Mouse (Mus musculus): ENCODE measurements around the gene Hacd2. TPM values are rescaled to one million over a fixed set of nuclear protein-coding genes. Genes with fewer than 3 reads are reported as not detected.

The Hacd2 gene
- total RNA-seq, 2 experiments from 2014 or later = 21.8 to 26.1 TPM

Other genes with a start within 250 kb of the Hacd2 start
- gene Adcy5, start 132.4 kb downstream of the Hacd2 start, total RNA-seq (2021) = 10 to 100 TPM; 11.7 to 12.1 TPM

Data from adrenal gland, postnatal 4 days (tissue).